Mouse (Mus musculus) midbrain, postnatal 0 days (tissue): ENCODE data around the gene Naf1. TPM values are rescaled to one million over a fixed set of nuclear protein-coding genes. Genes with fewer than 3 reads are reported as not detected.

ENCODE experiments used
- ATAC-seq: fragments of 200-750 bp; cut with Nextera tagmentation; 2 replicates; pipeline ENCODE4 v1.8.0; 2017; ENCODE audit warnings: moderate number of reproducible peaks, mild to moderate bottlenecking, moderate TSS enrichment, moderate library complexity; ENCODE audit not compliant: low FRiP score
- DNase-seq: peaks from one replicate; pipeline ENCODE4 v3.0.0-alpha.2; 2015; ENCODE audit warnings: low spot score
- H3K27ac ChIP-seq: fragments of 300-500 bp; sonication (generic); 2 replicates; pipeline ENCODE4 v1.5.1; 2014; ENCODE audit warnings: low read depth, mild to moderate bottlenecking, low read length, mixed read lengths
- H3K27me3 ChIP-seq: fragments of 300-500 bp; sonication (generic); 2 replicates; pipeline ENCODE4 v1.6.1; 2014; ENCODE audit warnings: low read length, control low read depth, mixed read lengths; ENCODE audit not compliant: insufficient read depth
- H3K36me3 ChIP-seq: fragments of 300-500 bp; sonication (generic); 2 replicates; pipeline ENCODE4 v1.6.1; 2014; ENCODE audit warnings: low read length, control low read depth, mixed read lengths; ENCODE audit not compliant: insufficient read depth
- H3K4me1 ChIP-seq: fragments of 300-500 bp; sonication (generic); 2 replicates; pipeline ENCODE4 v1.6.1; 2014; ENCODE audit warnings: mild to moderate bottlenecking, control low read depth, antibody characterized with exemption, low read length, mixed read lengths; ENCODE audit not compliant: insufficient read depth
- H3K4me2 ChIP-seq: fragments of 300-500 bp; sonication (generic); 2 replicates; pipeline ENCODE4 v1.6.1; 2014; ENCODE audit warnings: low read depth, mild to moderate bottlenecking, low read length, mixed read lengths; ENCODE audit not compliant: poor library complexity, severe bottlenecking
- H3K4me3 ChIP-seq: fragments of 300-500 bp; sonication (generic); 2 replicates; pipeline ENCODE4 v1.5.1; 2014; ENCODE audit warnings: low read depth, mild to moderate bottlenecking, low read length, moderate library complexity
- H3K9ac ChIP-seq: fragments of 300-500 bp; sonication (generic); replicated peaks from 2 replicates; pipeline ENCODE4 v1.6.1; 2014; ENCODE audit warnings: mild to moderate bottlenecking, low read length, moderate library complexity, mixed read lengths; ENCODE audit not compliant: poor library complexity, severe bottlenecking
- H3K9me3 ChIP-seq: fragments of 300-500 bp; sonication (generic); 2 replicates; pipeline ENCODE4 v1.6.1; 2016; ENCODE audit warnings: low read length, control low read depth
- CTCF ChIP-seq: IDR thresholded peaks from 2 replicates; pipeline ENCODE4 v1.5.1; 2016; ENCODE audit warnings: antibody characterized with exemption, mild to moderate bottlenecking
- WGBS: fragments of 180-500 bp; shearing (Covaris S2); extraction: QIAGEN DNeasy Blood & Tissue Kit; methylation state at CpG from one replicate; pipeline ENCODE4 v1.1.7; 2014; 5-methylcytosine and 5-hydroxymethylcytosine counted together
- polyA plus RNA-seq: library from polyadenylated mRNA; unstranded; fragments of >200 nt; fragmentation: Nextera tagmentation; extraction: Ambion mirVana; gene quantifications from 2 replicates; pipeline ENCODE4 v1.2.1, GENCODE M21; 2015
- total RNA-seq: library from RNA; depleted of rRNA; stranded (reverse); fragments of >200 nt; gene quantifications from 2 replicates; pipeline ENCODE4 v1.2.3, GENCODE M21; 2014

Naf1 gene
- total and polyA plus RNA-seq, 2 experiments from 2014 or later = 2.3 to 10.2 TPM

DNA sequence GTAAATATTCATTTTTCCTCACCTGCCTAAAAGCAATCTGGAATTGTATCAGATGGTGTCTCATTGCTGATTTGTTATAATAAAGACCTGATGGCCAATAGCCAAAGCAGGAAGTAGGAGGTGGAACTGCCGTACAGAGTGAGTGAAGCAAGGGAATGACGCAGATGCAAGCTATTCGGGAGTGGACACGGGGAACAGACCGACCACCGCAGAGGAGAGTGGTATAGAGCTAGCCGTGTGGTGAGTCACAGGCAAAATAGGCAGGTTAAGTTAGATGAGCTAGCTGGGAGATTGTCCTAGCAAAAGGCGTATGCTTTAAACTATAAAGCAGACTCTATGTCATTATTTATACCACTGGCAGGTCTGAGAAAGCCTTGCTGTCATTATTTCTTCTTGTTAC lies 46.1 kb downstream of the Naf1 start:
- H3K4me3 ChIP-seq = no peak overlapping the region
- H3K36me3 ChIP-seq = no peaks in the 10 kb centered on the region
- ATAC-seq (no peak), DNase-seq (no peak)
- 81% methylated on average over 8 of the region's 8 CpGs for WGBS
- TF ChIP-seq CTCF = no peak
- no peaks in the 10 kb centered on the region for H3K9me3 ChIP-seq
- no peak overlapping the region for H3K4me2 ChIP-seq
- no peak overlapping the region for H3K9ac ChIP-seq
- no peaks in the 10 kb centered on the region for H3K4me1 ChIP-seq
- H3K27ac ChIP-seq = no peak overlapping the region
- no peaks in the 10 kb centered on the region for H3K27me3 ChIP-seq

DNA sequence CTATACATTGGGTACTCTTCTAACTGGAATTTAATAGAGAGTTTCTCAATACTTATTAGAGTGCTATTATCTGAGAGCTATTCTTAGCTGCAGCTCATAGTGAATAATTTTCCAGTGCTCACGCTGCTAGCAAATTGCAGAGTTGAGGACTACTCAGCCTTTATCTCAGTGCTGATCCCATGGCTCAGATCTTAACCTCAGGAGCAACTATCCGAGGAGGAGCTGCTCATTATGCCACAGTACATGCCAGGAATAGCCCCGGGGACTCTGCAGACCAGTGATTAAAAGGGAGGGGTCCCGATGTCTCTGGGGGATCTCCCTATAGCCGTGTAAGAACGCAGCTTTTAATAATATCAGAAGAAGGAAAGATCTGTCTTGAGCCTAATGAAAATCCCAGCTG lies 50.7 kb downstream of the Naf1 start:
- Histone ChIP-seq H3K4me3 (no peak overlapping the region), H3K27ac (no peak overlapping the region), H3K9me3 (no peaks in the 10 kb centered on the region), H3K36me3 (no peaks in the 10 kb centered on the region), H3K4me1 (no peaks in the 10 kb centered on the region), H3K27me3 (no peaks in the 10 kb centered on the region), H3K9ac (no peak overlapping the region), H3K4me2 (no peak overlapping the region)
- ATAC-seq (no peak), DNase-seq (peak; percentile 17)
- no peak for TF ChIP-seq CTCF
- 16% methylated on average over 6 of the region's 6 CpGs for WGBS

DNA sequence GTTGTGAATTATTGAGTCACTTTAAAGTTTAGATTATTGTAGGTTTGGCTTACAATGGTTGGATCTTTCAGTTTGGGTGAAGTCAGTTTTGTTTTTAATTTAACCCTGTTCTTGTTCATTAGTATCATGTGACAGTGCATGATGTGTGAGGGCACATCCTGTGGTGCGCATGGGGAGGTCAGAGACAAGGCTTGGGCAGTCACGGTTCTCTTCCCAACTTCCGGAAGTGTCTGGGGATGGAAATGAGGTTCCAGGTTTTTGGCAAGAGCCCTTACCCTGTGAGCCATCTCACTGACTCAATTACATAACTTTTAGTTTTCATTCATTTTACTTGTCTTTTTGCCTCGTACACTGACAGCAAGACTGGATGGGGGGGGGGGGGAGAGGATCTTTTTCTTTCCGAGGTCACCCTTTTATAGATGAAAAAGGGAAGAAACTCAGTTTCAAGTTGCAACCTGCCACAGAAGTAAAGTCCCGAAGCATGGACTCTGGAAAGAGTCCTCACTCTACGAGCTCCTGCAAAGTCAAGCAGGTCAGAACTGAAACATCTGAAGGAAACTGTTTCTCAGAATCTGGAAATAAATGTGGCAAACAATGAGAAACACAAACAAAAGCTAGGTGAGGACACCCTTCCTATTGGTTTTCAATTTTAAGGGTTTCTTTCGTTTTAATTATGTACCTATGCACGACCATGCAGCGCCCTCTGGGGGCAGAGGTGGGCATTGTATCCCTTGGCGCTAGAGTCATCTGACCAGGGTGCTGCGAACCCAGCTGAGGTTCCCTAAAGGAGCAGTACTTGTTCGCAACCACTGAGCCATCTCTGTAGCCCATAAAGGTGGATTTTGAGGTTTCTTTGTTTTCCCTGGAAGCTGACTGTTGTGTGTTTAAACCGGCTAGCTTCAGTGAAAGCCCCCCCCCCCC lies 53.9 kb downstream of the Naf1 start:
- 72% methylated on average over 14 of the region's 14 CpGs for WGBS
- no peaks in the 10 kb centered on the region for H3K9me3 ChIP-seq
- DNase-seq = no peak
- no peaks in the 10 kb centered on the region for H3K4me1 ChIP-seq
- no peak for ATAC-seq
- H3K4me2 ChIP-seq = no peak overlapping the region
- no peak overlapping the region for H3K4me3 ChIP-seq
- H3K27ac ChIP-seq = no peak overlapping the region
- no peaks in the 10 kb centered on the region for H3K36me3 ChIP-seq
- TF ChIP-seq CTCF = peak; percentile 34
- no peaks in the 10 kb centered on the region for H3K27me3 ChIP-seq
- no peak overlapping the region for H3K9ac ChIP-seq

DNA sequence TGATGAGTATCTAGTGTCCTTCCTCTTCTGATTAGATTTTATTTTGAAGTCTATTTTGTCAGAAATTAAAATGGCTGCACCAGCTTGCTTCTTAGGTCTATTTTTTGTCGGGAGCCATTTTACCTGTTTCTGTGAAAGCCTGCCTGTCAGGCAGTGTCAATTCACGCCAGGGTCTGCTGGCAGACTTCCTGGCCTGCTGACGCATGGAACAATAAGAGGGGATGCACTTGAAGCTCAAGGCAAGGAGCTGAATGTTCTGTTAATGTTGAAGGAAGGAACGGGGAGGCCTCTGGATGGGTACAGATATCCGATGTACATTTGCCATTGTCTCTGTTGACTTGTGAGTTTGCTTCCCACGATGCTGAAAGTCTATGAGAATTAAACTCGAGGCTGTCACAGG lies 56.0 kb downstream of the Naf1 start:
- TF ChIP-seq CTCF = no peak
- H3K9ac ChIP-seq = no peak overlapping the region
- H3K4me3 ChIP-seq = no peak overlapping the region
- no peaks in the 10 kb centered on the region for H3K4me1 ChIP-seq
- no peak overlapping the region for H3K27ac ChIP-seq
- no peaks in the 10 kb centered on the region for H3K9me3 ChIP-seq
- no peak for ATAC-seq
- DNase-seq = peak; percentile 17
- H3K36me3 ChIP-seq = no peaks in the 10 kb centered on the region
- H3K4me2 ChIP-seq = no peak overlapping the region
- 53% methylated on average over 7 of the region's 7 CpGs for WGBS
- H3K27me3 ChIP-seq = no peaks in the 10 kb centered on the region

DNA sequence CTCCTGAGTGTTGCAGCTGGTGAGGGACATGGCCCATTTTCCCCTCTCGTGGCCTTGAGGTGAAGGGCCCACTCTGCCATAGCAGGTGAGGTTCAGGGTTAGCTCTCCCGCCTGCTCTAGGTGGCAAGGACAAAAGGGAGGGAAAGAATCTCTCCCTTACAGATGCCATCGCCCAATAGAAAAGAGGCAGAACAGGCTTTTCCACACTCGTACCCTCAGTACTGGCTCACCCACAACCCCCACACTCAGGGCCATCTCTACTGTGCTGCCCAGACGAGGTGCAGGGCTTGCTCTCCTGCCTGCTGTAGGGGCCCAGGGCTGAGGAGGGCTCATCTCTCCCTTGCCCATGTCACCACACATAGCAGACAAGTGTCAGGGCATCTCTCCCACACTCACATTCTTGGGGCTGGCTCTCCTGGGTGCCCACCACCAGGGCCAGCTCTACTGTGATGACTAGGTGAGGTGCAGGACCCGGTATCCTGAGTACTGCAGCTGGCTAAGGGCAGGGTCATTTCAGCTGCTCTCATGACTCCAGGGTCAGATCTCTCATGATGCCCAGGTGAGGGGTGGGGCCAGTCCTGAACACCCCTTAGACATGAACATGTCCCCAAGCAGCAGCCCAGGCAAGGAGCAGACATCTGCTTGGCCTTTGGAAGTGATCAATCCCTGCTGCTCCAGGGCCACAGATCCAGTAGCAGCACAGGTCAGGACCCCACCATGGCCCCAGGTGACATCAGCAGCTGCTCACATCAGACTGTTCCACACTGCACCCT lies 57.9 kb downstream of the Naf1 start:
- Histone ChIP-seq H3K9me3 (no peaks in the 10 kb centered on the region), H3K4me1 (no peaks in the 10 kb centered on the region), H3K9ac (no peak overlapping the region), H3K36me3 (no peaks in the 10 kb centered on the region), H3K4me3 (no peak overlapping the region), H3K27ac (no peak overlapping the region), H3K27me3 (no peaks in the 10 kb centered on the region), H3K4me2 (no peak overlapping the region)
- 85% methylated on average over 6 of the region's 6 CpGs for WGBS
- ATAC-seq (0 out of 2 replicates have a peak, but pooled peaks have one; percentile 17), DNase-seq (no peak)
- no peak for TF ChIP-seq CTCF

DNA sequence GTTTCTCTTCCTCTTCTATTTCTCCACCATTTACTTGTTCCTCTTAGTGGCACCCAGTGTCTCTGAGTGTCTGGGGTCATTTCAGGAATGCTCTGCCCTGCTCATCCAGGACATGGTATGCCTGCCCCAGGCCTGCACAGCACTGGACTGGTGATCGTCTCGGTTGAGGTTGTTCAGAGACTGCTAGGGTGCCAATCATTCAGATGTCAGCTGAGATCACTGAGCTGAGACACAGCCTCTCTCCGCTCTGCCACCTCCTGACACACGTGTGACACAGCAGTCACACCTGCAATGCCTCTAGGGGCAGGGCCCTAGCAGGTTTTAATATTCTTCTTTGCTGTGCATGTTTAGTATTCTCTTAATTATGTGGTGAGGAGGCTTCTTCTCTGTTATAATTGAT lies 58.5 kb downstream of the Naf1 start:
- Histone ChIP-seq H3K27ac (no peak overlapping the region), H3K4me3 (no peak overlapping the region), H3K9ac (no peak overlapping the region), H3K4me2 (no peak overlapping the region), H3K27me3 (no peaks in the 10 kb centered on the region), H3K4me1 (no peaks in the 10 kb centered on the region), H3K36me3 (no peaks in the 10 kb centered on the region), H3K9me3 (no peaks in the 10 kb centered on the region)
- 69% methylated on average over 4 of the region's 4 CpGs for WGBS
- TF ChIP-seq CTCF = no peak
- ATAC-seq (0 out of 2 replicates have a peak, but pooled peaks have one; percentile 5), DNase-seq (no peak)
